Mouse (Mus musculus): Measurements from ENCODE around the gene Josd2. TPM values are rescaled to one million over a fixed set of nuclear protein-coding genes. Genes with fewer than 3 reads are reported as not detected.

Gene Josd2
- total and polyA plus RNA-seq, 3 experiments: 22.1 to 162 (median 55.0) TPM

GRCm38 (mm10) chr7:44439696-44440095, 28.1 kb upstream of the Josd2 start:
- no peak for TF ChIP-seq POLR2AphosphoS5 (IDR thresholded peaks at IDR 0.05; ENCODE audit: insufficient replicate concordance, low read depth, low read length)
- no peak for TF ChIP-seq GATA2 (IDR thresholded peaks at IDR 0.05; ENCODE audit: borderline replicate concordance, low read depth, low read length)
- TF ChIP-seq GATA1 (IDR thresholded peaks at IDR 0.05; ENCODE audit: borderline replicate concordance, low read length): no peak
- TF ChIP-seq TAL1 (conservative IDR thresholded peaks at IDR 0.05; ENCODE audit: low read depth, low read length): no peak
- no peak for TF ChIP-seq CTCF (IDR thresholded peaks at IDR 0.05; ENCODE audit: low read depth, low read length)
- no peaks in the 10 kb centered on the region for H3K9me3 ChIP-seq (replicated peaks)
- ATAC-seq (ENCODE audit: extremely low read depth, insufficient number of reproducible peaks, low FRiP score, poor library complexity, severe bottlenecking) (no peak), DNase-seq (ENCODE audit: low spot score) (no peak)
- no peak overlapping the region for H3K4me3 ChIP-seq (ENCODE audit: low read depth, low read length)
- no peaks in the 10 kb centered on the region for H3K36me3 ChIP-seq (replicated peaks)
- H3K4me1 ChIP-seq (ENCODE audit: insufficient read depth, low read depth, low read length): no peaks in the 10 kb centered on the region; the same call in 1 of the 2 replicates
- H3K27me3 ChIP-seq (ENCODE audit: insufficient read depth, low read length): peaks cover 43% of the 10 kb centered on the region

- Histone ChIP-seq H3K9me3 (replicated peaks) (no peaks in the 10 kb centered on the region), H3K4me3 (ENCODE audit: low read depth, low read length) (no peak overlapping the region), H3K36me3 (replicated peaks) (no peaks in the 10 kb centered on the region), H3K27me3 (ENCODE audit: insufficient read depth, low read length) (peaks cover 48% of the 10 kb centered on the region), H3K4me1 (ENCODE audit: insufficient read depth, low read depth, low read length) (no peaks in the 10 kb centered on the region; the same call in 1 of the 2 replicates)
- ATAC-seq (ENCODE audit: extremely low read depth, insufficient number of reproducible peaks, low FRiP score, poor library complexity, severe bottlenecking) (no peak), DNase-seq (ENCODE audit: low spot score) (no peak)
- TF ChIP-seq CTCF (IDR thresholded peaks at IDR 0.05; ENCODE audit: low read depth, low read length) (no peak), GATA1 (IDR thresholded peaks at IDR 0.05; ENCODE audit: borderline replicate concordance, low read length) (no peak), POLR2AphosphoS5 (IDR thresholded peaks at IDR 0.05; ENCODE audit: insufficient replicate concordance, low read depth, low read length) (no peak), TAL1 (conservative IDR thresholded peaks at IDR 0.05; ENCODE audit: low read depth, low read length) (no peak), GATA2 (IDR thresholded peaks at IDR 0.05; ENCODE audit: borderline replicate concordance, low read depth, low read length) (no peak)
Observed at GRCm38 (mm10) chr7:44440479-44440878, 27.3 kb upstream of the Josd2 start.

GRCm38 (mm10) chr7:44441180-44441579, 26.6 kb upstream of the Josd2 start:
- Histone ChIP-seq H3K4me1 (ENCODE audit: insufficient read depth, low read depth, low read length) (no peaks in the 10 kb centered on the region; the same call in 1 of the 2 replicates), H3K36me3 (replicated peaks) (no peaks in the 10 kb centered on the region), H3K27me3 (ENCODE audit: insufficient read depth, low read length) (peaks cover 46% of the 10 kb centered on the region), H3K4me3 (ENCODE audit: low read depth, low read length) (no peak overlapping the region), H3K9me3 (replicated peaks) (no peaks in the 10 kb centered on the region)
- no peak for TF ChIP-seq GATA2 (IDR thresholded peaks at IDR 0.05; ENCODE audit: borderline replicate concordance, low read depth, low read length)
- no peak for TF ChIP-seq CTCF (IDR thresholded peaks at IDR 0.05; ENCODE audit: low read depth, low read length)
- TF ChIP-seq GATA1 (IDR thresholded peaks at IDR 0.05; ENCODE audit: borderline replicate concordance, low read length): no peak
- no peak for TF ChIP-seq TAL1 (conservative IDR thresholded peaks at IDR 0.05; ENCODE audit: low read depth, low read length)
- no peak for TF ChIP-seq POLR2AphosphoS5 (IDR thresholded peaks at IDR 0.05; ENCODE audit: insufficient replicate concordance, low read depth, low read length)
- DNase-seq (ENCODE audit: low spot score) (no peak), ATAC-seq (ENCODE audit: extremely low read depth, insufficient number of reproducible peaks, low FRiP score, poor library complexity, severe bottlenecking) (no peak)

GRCm38 (mm10) chr7:44441648-44442109, 26.1 kb upstream of the Josd2 start:
- DNase-seq (ENCODE audit: low spot score) (no peak), ATAC-seq (ENCODE audit: extremely low read depth, insufficient number of reproducible peaks, low FRiP score, poor library complexity, severe bottlenecking) (no peak)
- Histone ChIP-seq H3K9me3 (replicated peaks) (no peaks in the 10 kb centered on the region), H3K36me3 (replicated peaks) (no peaks in the 10 kb centered on the region), H3K4me1 (ENCODE audit: insufficient read depth, low read depth, low read length) (no peaks in the 10 kb centered on the region; the same call in 1 of the 2 replicates), H3K4me3 (ENCODE audit: low read depth, low read length) (no peak overlapping the region), H3K27me3 (ENCODE audit: insufficient read depth, low read length) (peaks cover 44% of the 10 kb centered on the region)
- no peak for TF ChIP-seq GATA2 (IDR thresholded peaks at IDR 0.05; ENCODE audit: borderline replicate concordance, low read depth, low read length)
- no peak for TF ChIP-seq POLR2AphosphoS5 (IDR thresholded peaks at IDR 0.05; ENCODE audit: insufficient replicate concordance, low read depth, low read length)
- no peak for TF ChIP-seq TAL1 (conservative IDR thresholded peaks at IDR 0.05; ENCODE audit: low read depth, low read length)

- TF ChIP-seq POLR2AphosphoS5 (IDR thresholded peaks at IDR 0.05; ENCODE audit: insufficient replicate concordance, low read depth, low read length) (no peak), GATA1 (IDR thresholded peaks at IDR 0.05; ENCODE audit: borderline replicate concordance, low read length) (no peak), TAL1 (conservative IDR thresholded peaks at IDR 0.05; ENCODE audit: low read depth, low read length) (no peak), GATA2 (IDR thresholded peaks at IDR 0.05; ENCODE audit: borderline replicate concordance, low read depth, low read length) (no peak), CTCF (IDR thresholded peaks at IDR 0.05; ENCODE audit: low read depth, low read length) (no peak)
- Histone ChIP-seq H3K4me1 (ENCODE audit: insufficient read depth, low read depth, low read length) (no peaks in the 10 kb centered on the region; the same call in 1 of the 2 replicates), H3K27me3 (ENCODE audit: insufficient read depth, low read length) (peaks cover 44% of the 10 kb centered on the region), H3K9me3 (replicated peaks) (no peaks in the 10 kb centered on the region), H3K4me3 (ENCODE audit: low read depth, low read length) (no peak overlapping the region), H3K36me3 (replicated peaks) (no peaks in the 10 kb centered on the region)
- no peak for ATAC-seq (ENCODE audit: extremely low read depth, insufficient number of reproducible peaks, low FRiP score, poor library complexity, severe bottlenecking)
- no peak for DNase-seq (ENCODE audit: low spot score)
Observed at GRCm38 (mm10) chr7:44442407-44442821, 25.4 kb upstream of the Josd2 start.

- H3K4me3 ChIP-seq (ENCODE audit: low read depth, low read length): no peak overlapping the region
- no peak for TF ChIP-seq POLR2AphosphoS5 (IDR thresholded peaks at IDR 0.05; ENCODE audit: insufficient replicate concordance, low read depth, low read length)
- TF ChIP-seq GATA2 (IDR thresholded peaks at IDR 0.05; ENCODE audit: borderline replicate concordance, low read depth, low read length): no peak
- TF ChIP-seq GATA1 (IDR thresholded peaks at IDR 0.05; ENCODE audit: borderline replicate concordance, low read length): no peak
- TF ChIP-seq CTCF (IDR thresholded peaks at IDR 0.05; ENCODE audit: low read depth, low read length): no peak
- no peak for TF ChIP-seq TAL1 (conservative IDR thresholded peaks at IDR 0.05; ENCODE audit: low read depth, low read length)
Observed at GRCm38 (mm10) chr7:44443268-44444173, 24.3 kb upstream of the Josd2 start.

More at GRCm38 (mm10) chr7:44443268-44444173, 24.3 kb upstream of the Josd2 start:
- no peaks in the 10 kb centered on the region for H3K9me3 ChIP-seq (replicated peaks)
- no peaks in the 10 kb centered on the region for H3K36me3 ChIP-seq (replicated peaks)
- DNase-seq (ENCODE audit: low spot score): no peak
- ATAC-seq (ENCODE audit: extremely low read depth, insufficient number of reproducible peaks, low FRiP score, poor library complexity, severe bottlenecking): no peak
- no peaks in the 10 kb centered on the region; the same call in 1 of the 2 replicates for H3K4me1 ChIP-seq (ENCODE audit: insufficient read depth, low read depth, low read length)
- H3K27me3 ChIP-seq (ENCODE audit: insufficient read depth, low read length): peaks cover 45% of the 10 kb centered on the region

Data from G1E (cell line).